Mouse (Mus musculus) brain, embryonic 14.5 days (tissue): ENCODE measurements around the gene Drc3.

Experiments
- CTCF ChIP-seq: fragments of 200-500 bp; IDR thresholded peaks from 2 replicates; pipeline ENCODE4 v1.5.1; 2012; ENCODE audit warnings: inconsistent platforms, mild to moderate bottlenecking, moderate library complexity, borderline replicate concordance; ENCODE audit not compliant: insufficient read depth, insufficient read length; ENCODE audit errors: extremely low read depth
- POLR2A ChIP-seq: fragments of 200-500 bp; IDR thresholded peaks from 2 replicates; pipeline ENCODE4 v1.6.1; 2012; ENCODE audit warnings: mild to moderate bottlenecking, inconsistent platforms, borderline replicate concordance; ENCODE audit not compliant: poor library complexity, insufficient read depth, insufficient read length, severe bottlenecking; ENCODE audit errors: extremely low read depth

- no peak for TF ChIP-seq CTCF
- no peak for TF ChIP-seq POLR2A
Measured at GRCm38 (mm10) chr11:60317376-60318102, 35.6 kb upstream of the Drc3 start.
